Mouse (Mus musculus) kidney, postnatal 4 days (tissue): Measurements from ENCODE around the gene Atg13.

Experiments
- DNase-seq, 2 experiments: peaks; one replicate each; pipeline ENCODE4 v3.0.0; 2021; ENCODE audit warnings: mixed read lengths in 2 of 2

Gene Atg13

DNA sequence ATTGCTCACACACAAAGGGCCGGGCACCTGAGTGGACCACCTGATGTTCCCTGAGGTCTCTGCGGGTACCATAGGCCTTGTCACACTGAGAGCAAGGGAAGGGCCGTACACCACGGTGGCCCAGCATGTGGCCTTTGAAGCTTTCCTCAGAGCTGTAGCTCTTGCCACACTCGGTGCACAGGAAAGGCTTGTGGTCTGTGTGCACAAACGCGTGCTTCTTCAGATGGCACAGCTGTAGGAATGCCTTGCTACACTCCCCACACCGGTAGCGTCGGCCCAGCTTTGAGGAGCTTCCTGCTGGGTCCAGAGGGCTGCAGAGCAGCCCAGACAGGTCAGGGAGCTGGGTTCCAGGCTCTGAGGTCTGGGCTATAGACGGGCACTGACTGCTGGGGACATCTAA lies 64.6 kb downstream of the Atg13 start:
- DNase-seq = no peak

GRCm38 (mm10) chr2:91645354-91645753 lies 65.0 kb downstream of the Atg13 start:
- no peak for DNase-seq

- DNase-seq = no peak
These were observed 66.4 kb downstream of the Atg13 start for GRCm38 (mm10) chr2:91644021-91644420.

DNA sequence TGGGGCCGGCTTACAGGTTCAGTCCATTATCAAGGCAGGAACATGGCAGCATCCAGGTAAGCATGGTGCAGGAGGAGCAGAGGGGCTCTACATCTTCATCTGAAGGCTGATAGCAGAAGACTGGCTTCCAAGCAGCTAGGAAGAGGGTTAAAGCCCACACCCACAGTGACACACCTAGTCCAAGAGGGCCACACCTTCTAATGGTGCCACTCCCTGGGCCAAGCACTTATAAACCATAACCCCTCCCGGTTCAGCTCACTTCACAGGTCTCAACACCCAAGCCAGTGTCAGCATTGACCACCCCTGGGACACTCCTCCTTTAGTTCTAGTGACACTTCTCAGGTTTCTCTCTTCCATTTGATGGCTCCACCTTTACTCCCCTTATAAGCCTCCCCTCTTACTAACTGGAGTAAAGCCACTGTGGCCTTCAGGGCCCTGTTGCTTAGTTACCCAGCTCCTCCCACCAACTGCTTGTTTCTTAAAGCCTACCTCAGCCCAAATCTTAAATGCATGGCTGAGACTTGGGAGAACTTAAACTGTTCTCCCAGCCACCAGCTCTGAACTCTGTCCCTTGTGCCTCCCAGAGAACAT lies 67.5 kb downstream of the Atg13 start:
- DNase-seq = no peak

- no peak for DNase-seq
These were observed 71.4 kb downstream of the Atg13 start for GRCm38 (mm10) chr2:91638931-91639330.

DNA sequence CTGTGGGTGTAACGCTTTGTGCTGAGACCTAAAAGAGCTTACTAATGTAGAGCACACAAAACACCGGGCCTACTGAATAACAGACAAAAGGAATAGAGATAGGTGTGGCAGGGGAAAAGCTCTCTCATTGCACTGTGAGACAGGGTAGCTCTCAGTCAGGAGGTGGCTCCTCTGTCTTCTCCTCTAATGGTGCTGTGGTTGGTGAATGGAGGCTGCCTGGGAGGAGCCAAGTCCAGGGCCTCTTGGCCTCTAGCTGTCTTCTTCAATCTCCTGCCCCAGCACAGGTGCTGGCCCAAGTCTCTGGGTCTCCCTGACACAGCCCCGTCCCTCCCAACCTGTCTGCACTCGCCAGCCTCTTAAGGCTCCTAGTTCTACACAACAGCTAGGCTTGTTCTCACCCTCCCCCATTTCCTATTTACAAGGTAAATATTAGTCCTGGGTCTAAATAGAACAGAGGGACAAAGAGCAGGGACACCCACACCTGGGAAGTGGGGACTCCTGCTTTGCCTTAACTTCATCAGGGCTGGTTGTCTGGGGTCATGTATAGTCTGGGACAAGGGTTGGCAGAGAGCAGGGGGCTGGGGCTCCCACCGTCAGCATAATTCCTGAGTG lies 73.5 kb downstream of the Atg13 start:
- no peak for DNase-seq

DNA sequence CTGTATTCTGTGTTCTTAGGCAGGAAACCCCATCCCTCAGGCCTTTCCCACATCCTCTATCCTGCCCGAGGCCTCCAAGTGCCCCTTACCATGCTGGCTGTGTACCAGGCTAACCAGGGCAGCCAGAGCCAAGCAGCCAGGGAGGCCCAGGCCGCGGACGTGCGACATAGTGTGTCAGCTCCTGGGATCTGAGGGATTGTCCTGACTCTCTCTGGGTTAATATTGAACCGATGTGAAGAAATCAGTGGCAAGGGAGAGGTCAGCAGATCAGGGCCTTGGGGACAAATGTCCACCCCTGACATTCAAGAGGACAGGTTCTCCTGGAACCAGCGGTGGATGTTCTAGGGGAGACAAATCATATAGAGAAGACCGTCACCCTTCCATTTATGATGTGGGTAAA lies 74.1 kb downstream of the Atg13 start, which contains the start of gene F2:
Gene F2 (minus strand): TSS at position 186 of the 400 bp plus-strand sequence.
- DNase-seq = no peak

DNA sequence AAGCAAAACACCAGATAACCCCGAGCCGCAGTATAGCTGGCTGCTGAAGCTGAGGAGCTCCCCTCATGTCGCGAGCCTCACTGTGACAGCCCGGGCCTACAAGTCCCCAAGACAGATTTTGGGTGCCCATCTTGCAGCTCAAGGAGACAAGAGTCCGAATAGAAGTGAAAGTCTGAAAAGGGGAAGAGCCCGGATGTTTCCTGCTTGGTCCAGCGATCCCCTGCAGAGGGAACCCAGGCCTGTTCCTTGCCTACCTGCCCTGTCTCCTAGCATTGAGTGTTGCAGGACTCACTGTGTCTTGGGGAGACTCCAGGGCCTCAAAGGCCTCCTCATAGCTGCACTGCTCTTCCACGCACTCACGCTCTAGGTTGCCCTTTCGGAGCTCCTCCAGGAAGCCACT lies 74.9 kb downstream of the Atg13 start:
- no peak for DNase-seq

GRCm38 (mm10) chr2:91634841-91635240 lies 75.5 kb downstream of the Atg13 start:
- no peak for DNase-seq

DNA sequence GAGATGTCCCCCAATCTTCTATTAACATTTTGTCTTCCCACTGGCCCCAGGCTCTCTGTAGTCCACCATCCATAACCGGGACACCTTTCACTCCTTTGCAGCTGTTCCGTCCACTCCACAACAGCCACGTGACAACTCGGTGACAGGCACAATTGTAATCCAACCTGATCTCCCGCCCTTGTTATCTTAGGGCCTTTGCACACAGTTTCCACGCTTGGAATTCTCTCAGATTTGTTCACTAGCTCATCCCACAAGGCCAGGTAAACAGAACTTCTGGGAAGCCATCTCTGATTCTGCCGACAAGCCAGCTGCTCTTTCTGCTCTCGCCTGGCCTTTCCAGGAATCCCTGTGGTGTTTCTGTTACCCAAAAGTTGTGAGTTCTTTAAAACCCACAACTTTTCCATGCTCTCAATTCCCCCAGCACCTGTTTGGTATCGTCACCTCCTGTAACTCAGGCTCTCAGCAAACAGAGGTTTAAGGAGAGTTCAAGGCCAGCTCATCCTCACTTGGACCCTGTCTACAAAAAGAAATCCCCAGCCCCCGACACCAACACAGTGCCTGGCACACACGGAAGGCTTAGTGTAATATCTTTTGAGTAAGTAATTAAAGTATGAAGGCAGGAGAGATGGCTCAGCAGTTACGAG lies 76.9 kb downstream of the Atg13 start:
- no peak for DNase-seq

DNA sequence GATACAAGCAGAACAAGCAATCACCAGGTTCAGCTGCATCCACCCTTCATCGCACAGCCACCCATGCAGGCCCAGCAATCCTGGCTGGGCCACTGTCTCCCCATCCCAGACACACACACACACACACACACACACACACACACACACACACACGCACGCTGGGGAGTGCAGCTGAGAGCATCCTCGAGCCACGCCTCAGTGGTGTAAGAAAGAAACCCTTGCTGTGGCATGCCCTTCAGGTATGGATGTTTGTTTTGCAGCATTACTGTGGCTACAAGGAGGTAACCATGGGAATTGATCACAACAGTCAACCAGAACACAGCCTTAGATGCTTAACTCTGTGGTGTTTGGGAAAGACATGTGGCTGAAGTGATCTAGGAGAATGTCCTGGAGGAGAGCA lies 78.1 kb downstream of the Atg13 start:
- no peak for DNase-seq

DNA sequence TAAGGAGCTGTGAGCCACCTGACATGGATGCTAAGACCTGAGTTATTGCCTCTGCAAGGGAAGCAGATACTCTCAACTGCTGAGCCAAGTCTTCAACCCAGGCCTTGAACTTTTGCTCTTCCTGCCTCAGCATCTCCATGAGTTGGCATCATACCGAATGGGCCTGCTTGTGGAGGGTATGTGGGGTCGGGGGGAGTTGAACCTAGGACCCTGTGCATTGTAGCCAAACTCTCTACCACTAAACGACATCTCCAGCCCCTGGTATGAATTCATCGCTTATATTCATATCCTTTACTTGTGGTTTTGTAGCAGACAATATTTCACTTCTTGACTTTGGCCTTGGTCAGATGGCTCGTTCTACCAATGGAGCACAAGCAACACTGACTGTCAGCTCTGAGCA lies 78.5 kb downstream of the Atg13 start:
- DNase-seq = no peak

DNA sequence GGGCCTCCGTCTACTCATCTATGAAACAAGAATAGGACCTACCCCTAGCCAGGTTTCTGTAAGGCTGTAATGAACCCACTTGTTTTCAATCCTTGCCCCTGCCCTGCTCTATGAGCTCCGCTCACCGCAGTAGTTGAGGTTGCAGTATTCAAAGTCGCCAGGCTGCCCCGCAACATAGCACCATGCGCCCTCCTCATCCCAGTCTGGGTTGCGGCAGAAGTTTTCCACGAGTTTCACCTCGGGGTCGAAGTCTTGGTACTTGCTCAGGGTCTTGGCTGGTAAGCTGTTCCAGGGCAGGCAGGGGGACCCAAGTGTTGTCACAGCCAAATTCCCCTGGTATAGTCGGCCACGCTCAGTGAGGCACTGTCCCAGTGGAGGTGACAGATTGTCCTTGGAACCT lies 80.0 kb downstream of the Atg13 start:
- DNase-seq = no peak

GRCm38 (mm10) chr2:91629682-91630081 lies 80.7 kb downstream of the Atg13 start:
- no peak for DNase-seq

- DNase-seq = no peak
These were observed 82.2 kb downstream of the Atg13 start for GRCm38 (mm10) chr2:91628171-91628570.

DNA sequence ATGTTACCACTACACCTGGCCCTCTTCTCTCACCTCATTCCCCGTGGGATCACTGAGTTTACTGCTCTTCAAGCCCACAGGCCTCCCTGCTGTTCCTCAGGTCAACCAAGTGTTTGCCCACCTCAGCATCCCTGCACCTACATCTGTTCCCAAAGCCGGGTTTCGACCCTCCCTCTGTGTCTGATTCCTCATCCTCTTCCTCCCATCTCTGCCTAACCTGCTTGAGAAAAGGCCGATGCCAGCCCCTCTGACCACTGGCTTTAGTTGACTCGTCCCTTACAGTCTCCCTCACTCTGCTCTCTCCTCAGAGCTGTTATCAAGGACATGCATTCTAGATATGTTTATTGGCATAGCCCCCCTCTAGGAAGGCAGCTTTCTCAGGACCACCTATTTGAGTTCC lies 82.9 kb downstream of the Atg13 start:
- no peak for DNase-seq
